Mouse (Mus musculus) thymus, adult 2 months (tissue): ENCODE results near the gene Nudt21. TPM values are rescaled to one million over a fixed set of nuclear protein-coding genes. Genes with fewer than 3 reads are reported as not detected.
A peak's percentile ranks its signal among the peaks of the same experiment; 100 is the strongest.
"Not testable (repeated sequence)": the region's sequence is repeated elsewhere in the genome, so short reads cannot be mapped to it uniquely, and the experiment has no call there.

Source experiments
- DNase-seq: peaks from one replicate; pipeline ENCODE4 v3.0.0; 2021
- H3K27ac ChIP-seq: fragments of 200-500 bp; 2 replicates; pipeline ENCODE4 v1.5.1; 2012; ENCODE audit warnings: low read length, control low read depth; ENCODE audit not compliant: control insufficient read depth, insufficient read depth
- H3K27me3 ChIP-seq: fragments of 200-500 bp; 2 replicates; pipeline ENCODE4 v1.6.1; 2012; ENCODE audit warnings: mild to moderate bottlenecking, low read length, moderate library complexity, mixed read lengths; ENCODE audit not compliant: control insufficient read depth, insufficient read depth
- H3K36me3 ChIP-seq: fragments of 200-500 bp; 2 replicates; pipeline ENCODE4 v1.6.1; 2012; ENCODE audit warnings: mild to moderate bottlenecking, low read length, moderate library complexity; ENCODE audit not compliant: control insufficient read depth, insufficient read depth
- H3K4me1 ChIP-seq: fragments of 200-500 bp; replicated peaks from 2 replicates; pipeline ENCODE4 v1.6.1; 2012; ENCODE audit warnings: low read length; ENCODE audit not compliant: control insufficient read depth, insufficient read depth
- H3K4me3 ChIP-seq: fragments of 200-500 bp; 2 replicates; pipeline ENCODE4 v1.5.1; 2012; ENCODE audit warnings: mild to moderate bottlenecking, low read length, control low read depth, moderate library complexity; ENCODE audit not compliant: control insufficient read depth, insufficient read depth
- CTCF ChIP-seq: fragments of 200-500 bp; IDR thresholded peaks from 2 replicates; pipeline ENCODE4 v1.5.1; 2012; ENCODE audit warnings: mild to moderate bottlenecking, control low read depth, low read length, moderate library complexity, borderline replicate concordance; ENCODE audit not compliant: control insufficient read depth, poor library complexity, insufficient read depth; ENCODE audit errors: extremely low read depth
- POLR2A ChIP-seq: fragments of 200-500 bp; IDR thresholded peaks from 2 replicates; pipeline ENCODE4 v1.6.1; 2012; ENCODE audit warnings: mild to moderate bottlenecking, low read length, control low read depth, moderate library complexity; ENCODE audit not compliant: control insufficient read depth, poor library complexity, insufficient read depth; ENCODE audit errors: extremely low read depth
- WGBS: fragments of 180-500 bp; shearing (Covaris S2); methylation state at CpG from one replicate; pipeline ENCODE4 v1.1.7; 2018; 5-methylcytosine and 5-hydroxymethylcytosine counted together
- polyA plus RNA-seq: library from polyadenylated mRNA; depleted of rRNA; stranded (reverse); fragments of >200 nt; gene quantifications from 2 replicates; pipeline ENCODE4 v1.2.3, GENCODE M21; 2012

Nudt21 gene
- polyA plus RNA-seq, 1 experiment, result 67.4 TPM

DNA sequence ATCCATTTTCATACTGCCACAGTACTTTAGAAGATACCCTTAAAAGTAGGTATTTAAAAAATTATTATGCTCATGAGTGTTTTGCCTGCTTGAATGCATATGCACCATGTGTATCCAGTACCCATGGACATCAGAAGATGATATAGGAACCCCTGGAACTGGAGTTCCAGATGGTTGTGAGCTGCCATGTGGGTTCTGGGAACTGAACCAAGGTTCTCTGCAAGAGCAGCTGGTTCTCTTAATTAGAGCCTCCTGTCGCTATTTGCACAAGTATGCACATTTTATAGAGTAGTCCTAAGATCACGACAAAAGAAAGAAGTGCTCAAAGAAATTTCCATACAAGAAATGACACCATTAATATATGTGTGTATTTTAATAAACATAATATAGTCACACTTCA is 11.0 kb upstream of the Nudt21 start:
- no peak for DNase-seq
- Histone ChIP-seq H3K36me3 (peaks cover 4% of the 10 kb centered on the region), H3K27me3 (no peaks in the 10 kb centered on the region), H3K4me1 (no peaks in the 10 kb centered on the region), H3K27ac (no peak overlapping the region), H3K4me3 (no peak overlapping the region)
- 96% methylated on average over 2 of the region's 2 CpGs for WGBS
- TF ChIP-seq CTCF, result no peak
- TF ChIP-seq POLR2A, result no peak

DNA sequence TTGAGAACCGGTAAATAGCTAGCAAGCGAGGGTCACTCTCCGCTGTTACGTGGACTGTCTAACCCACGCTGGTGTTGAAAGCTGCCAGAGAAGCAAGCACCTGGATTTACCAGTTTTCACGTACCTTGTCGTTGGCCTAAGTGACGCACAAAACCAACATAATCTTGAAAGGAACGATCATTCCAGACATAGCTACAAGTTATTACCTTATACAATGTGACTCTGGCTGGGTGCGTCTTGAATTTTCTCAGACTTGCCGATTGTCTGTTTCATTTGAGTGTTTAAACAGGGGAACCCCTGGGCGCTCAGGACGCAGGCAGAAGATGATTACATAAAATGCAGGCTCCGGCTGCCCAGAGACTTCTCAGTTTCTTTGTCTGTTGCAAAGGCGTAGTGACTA is 975 bp upstream of the Nudt21 start:
- peak; percentile 2 for DNase-seq
- H3K4me1 ChIP-seq, result peaks cover 9% of the 10 kb centered on the region
- TF ChIP-seq CTCF (no peak), POLR2A (no peak)
- H3K27ac ChIP-seq, result no peak overlapping the region
- H3K36me3 ChIP-seq, result no peaks in the 10 kb centered on the region
- WGBS, result 6% methylated on average over 15 of the region's 15 CpGs
- peak overlapping the region; percentile 16 for H3K4me3 ChIP-seq
- H3K27me3 ChIP-seq, result no peaks in the 10 kb centered on the region

GRCm38 (mm10) chr8:94036541-94036940 is 290 bp downstream of the Nudt21 start:
- H3K27me3 ChIP-seq, H3K4me1 ChIP-seq, H3K36me3 ChIP-seq: not testable (repeated sequence)
- DNase-seq, result peak; percentile 60
- Histone ChIP-seq H3K4me3 (peak overlapping the region; percentile 77), H3K27ac (peak overlapping the region; percentile 39; the same call in 1 of the 2 replicates)
- WGBS, result under 1% methylated on average over 26 of the region's 32 CpGs

DNA sequence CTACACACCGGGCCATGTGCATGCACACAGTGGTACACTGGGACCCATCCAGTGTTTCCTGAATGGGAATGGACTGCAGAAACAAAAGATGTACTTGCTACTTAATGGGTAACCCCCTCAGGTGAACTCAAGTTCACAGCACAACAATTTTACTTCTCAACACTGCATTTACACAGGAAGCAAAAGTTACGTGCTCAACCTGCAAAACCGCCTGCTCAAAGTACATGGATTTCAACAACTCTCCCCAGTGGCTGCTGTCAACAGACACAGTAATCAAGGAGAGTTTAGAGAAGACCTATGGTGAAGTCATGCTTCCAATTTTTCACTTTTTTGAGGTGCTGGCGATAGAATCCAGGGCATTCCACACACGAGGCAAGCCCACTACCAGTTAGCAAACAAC is 1.6 kb downstream of the Nudt21 start:
- Histone ChIP-seq H3K36me3 (peaks cover 11% of the 10 kb centered on the region), H3K4me1 (peaks cover 9% of the 10 kb centered on the region), H3K4me3 (no peak overlapping the region), H3K27ac (no peak overlapping the region), H3K27me3 (no peaks in the 10 kb centered on the region)
- TF ChIP-seq CTCF, result no peak
- no peak for TF ChIP-seq POLR2A
- no peak for DNase-seq
- 65% methylated on average over 5 of the region's 5 CpGs for WGBS

DNA sequence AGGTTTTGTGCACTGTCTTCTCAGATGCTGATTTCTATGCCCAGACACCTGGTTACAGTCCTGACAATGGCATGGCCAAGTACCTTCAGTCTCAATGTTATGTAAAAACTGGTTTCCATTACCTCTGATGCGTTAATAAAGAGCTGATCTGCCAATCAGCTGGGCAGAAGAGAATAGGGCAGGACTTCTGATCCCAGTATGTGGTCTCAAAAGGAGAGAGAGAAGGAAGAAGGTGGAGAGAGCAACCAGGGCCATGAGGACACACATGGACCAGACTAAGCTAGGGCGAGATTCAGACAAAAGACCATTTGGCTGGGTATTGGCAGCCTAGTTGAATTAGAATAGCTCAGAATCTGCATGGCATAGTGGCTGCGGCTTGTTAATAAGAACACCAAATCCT is 3.2 kb downstream of the Nudt21 start:
- WGBS, result 95% methylated on average over 3 of the region's 3 CpGs
- Histone ChIP-seq H3K4me3 (no peak overlapping the region), H3K27me3 (no peaks in the 10 kb centered on the region), H3K27ac (no peak overlapping the region), H3K4me1 (peaks cover 9% of the 10 kb centered on the region), H3K36me3 (peaks cover 27% of the 10 kb centered on the region)
- no peak for TF ChIP-seq POLR2A
- no peak for TF ChIP-seq CTCF
- no peak for DNase-seq

DNA sequence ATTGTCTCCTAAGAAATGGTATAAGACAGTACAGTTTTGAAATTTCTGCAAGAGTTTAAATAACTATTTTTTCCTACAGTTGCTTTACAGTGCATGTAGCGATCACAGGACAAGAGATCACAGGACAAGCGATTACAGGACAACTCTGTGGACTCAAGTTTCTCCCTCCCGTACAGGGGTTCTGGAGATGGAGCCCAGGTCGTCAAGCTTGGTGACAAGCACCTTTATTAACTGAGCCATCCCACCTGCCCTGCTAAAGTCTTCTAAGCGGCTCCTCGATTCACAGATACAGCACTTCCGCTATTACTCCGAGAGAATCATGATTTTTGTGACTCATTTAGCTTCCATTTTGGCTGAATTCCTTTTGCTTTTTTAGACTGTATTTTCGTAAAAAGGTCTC is 7.1 kb downstream of the Nudt21 start:
- Histone ChIP-seq H3K36me3 (peaks cover 48% of the 10 kb centered on the region), H3K27ac (no peak overlapping the region), H3K4me1 (no peaks in the 10 kb centered on the region; the same call in 1 of the 2 replicates), H3K4me3 (no peak overlapping the region), H3K27me3 (no peaks in the 10 kb centered on the region)
- TF ChIP-seq CTCF (no peak), POLR2A (no peak)
- WGBS, result 96% methylated on average over 9 of the region's 9 CpGs
- no peak for DNase-seq

- WGBS, result 98% methylated on average over 6 of the region's 6 CpGs
- DNase-seq, result no peak
- H3K36me3 ChIP-seq, result peaks cover 59% of the 10 kb centered on the region
- no peak overlapping the region for H3K4me3 ChIP-seq
- no peak overlapping the region for H3K27ac ChIP-seq
- TF ChIP-seq POLR2A (no peak), CTCF (no peak)
- H3K4me1 ChIP-seq, result no peaks in the 10 kb centered on the region
- H3K27me3 ChIP-seq, result no peaks in the 10 kb centered on the region
These were observed 12.9 kb downstream of the Nudt21 start for GRCm38 (mm10) chr8:94023916-94024315.
